Mouse (Mus musculus) heart, adult 2 months (tissue): ENCODE measurements around the gene Glis2. TPM values are rescaled to one million over a fixed set of nuclear protein-coding genes. Genes with fewer than 3 reads are reported as not detected.

Experiments
- DNase-seq, 2 experiments: peaks; one replicate each; pipeline ENCODE4 v3.0.0; 2021
- H3K27ac ChIP-seq: fragments of 200-600 bp; 2 replicates; pipeline ENCODE4 v1.8.1; 2022
- H3K27me3 ChIP-seq: fragments of 200-500 bp; 2 replicates; pipeline ENCODE4 v1.6.1; 2012; ENCODE audit warnings: mild to moderate bottlenecking, low read length, inconsistent platforms, mixed read lengths; ENCODE audit not compliant: control insufficient read depth, insufficient read depth
- H3K36me3 ChIP-seq: fragments of 200-500 bp; 2 replicates; pipeline ENCODE4 v1.6.1; 2012; ENCODE audit warnings: low read length, inconsistent platforms; ENCODE audit not compliant: control insufficient read depth, insufficient read depth
- H3K4me1 ChIP-seq: fragments of 200-500 bp; 2 replicates; pipeline ENCODE4 v1.6.1; 2011; ENCODE audit warnings: low read length; ENCODE audit not compliant: control insufficient read depth, insufficient read depth
- H3K4me3 ChIP-seq: fragments of 200-600 bp; 2 replicates; pipeline ENCODE4 v1.8.1; 2022
- H3K79me2 ChIP-seq: fragments of 200-500 bp; replicated peaks from 2 replicates; pipeline ENCODE4 v1.6.1; 2012; ENCODE audit warnings: mild to moderate bottlenecking, inconsistent platforms, low read length, moderate library complexity, mixed read lengths; ENCODE audit not compliant: control insufficient read depth, insufficient read depth
- H3K9ac ChIP-seq: fragments of 200-500 bp; 2 replicates; pipeline ENCODE4 v1.6.1; 2012; ENCODE audit warnings: low read depth, mild to moderate bottlenecking, control low read depth, inconsistent platforms, low read length, mixed read lengths
- CTCF ChIP-seq: fragments of 200-600 bp; IDR thresholded peaks from 2 replicates; pipeline ENCODE4 v1.8.1; 2022; ENCODE audit warnings: antibody characterized with exemption, mild to moderate bottlenecking, moderate library complexity
- EP300 ChIP-seq: fragments of 200-500 bp; IDR thresholded peaks from 2 replicates; pipeline ENCODE4 v1.6.1; 2011; ENCODE audit warnings: low read depth, low read length, control low read depth; ENCODE audit not compliant: insufficient read depth
- POLR2A ChIP-seq: fragments of 200-500 bp; IDR thresholded peaks from 2 replicates; pipeline ENCODE4 v1.6.1; 2011; ENCODE audit warnings: mild to moderate bottlenecking, low read depth, low read length, control low read depth; ENCODE audit not compliant: insufficient read depth
- WGBS: fragments of 180-500 bp; shearing (Covaris S2); methylation state at CpG from one replicate; pipeline ENCODE4 v1.1.7; 2018; 5-methylcytosine and 5-hydroxymethylcytosine counted together
- intact Hi-C: fragments of 180-260 bp; cut with DNase I; formaldehyde crosslinking; loops from one replicate; pipeline ENCODE4 v1.15.1; 2025
- polyA plus RNA-seq: library from polyadenylated mRNA; depleted of rRNA; stranded (reverse); fragments of >200 nt; gene quantifications from 2 replicates; pipeline ENCODE4 v1.2.3, GENCODE M21; 2012
- total RNA-seq, 2 experiments: library from RNA; stranded (reverse); gene quantifications; 2 replicates each; pipeline ENCODE4 v1.2.3; 2021

Gene Glis2
- total and polyA plus RNA-seq, 3 experiments = 10.0 to 17.3 (median 11.1) TPM

GRCm38 (mm10) chr16:4594814-4595526, 457 bp downstream of the Glis2 start:
- no peaks in the 10 kb centered on the region; the same call in 1 of the 2 replicates for H3K36me3 ChIP-seq
- H3K9ac ChIP-seq = peak overlapping the region; percentile 88
- no peaks in the 10 kb centered on the region for H3K79me2 ChIP-seq
- TF ChIP-seq CTCF (no peak), POLR2A (no peak), EP300 (no peak)
- WGBS = 3% methylated on average over 40 of the region's 52 CpGs
- peak overlapping the region; percentile 75 for H3K4me3 ChIP-seq
- H3K27me3 ChIP-seq = no peaks in the 10 kb centered on the region
- peak overlapping the region; percentile 84 for H3K27ac ChIP-seq
- no peak for DNase-seq
- intact Hi-C loops = loop anchor here (1.0 to 2.0 kb wide), 2 partner anchors 9 to 36 kb away; partner anchors contain the start of gene Tfap4
- peaks cover 2% of the 10 kb centered on the region for H3K4me1 ChIP-seq

GRCm38 (mm10) chr16:4595527-4595963, 1.0 kb downstream of the Glis2 start:
- WGBS = 37% methylated on average over 5 of the region's 5 CpGs
- Histone ChIP-seq H3K4me3 (peak overlapping the region; percentile 75), H3K27ac (peak overlapping the region; percentile 84)

GRCm38 (mm10) chr16:4596141-4596728, 1.7 kb downstream of the Glis2 start:
- H3K27ac ChIP-seq = peak overlapping the region; percentile 84
- WGBS = 50% methylated on average over 3 of the region's 3 CpGs
- peak in 1 of 2 experiments; percentile 41 for DNase-seq

More at GRCm38 (mm10) chr16:4595527-4595963, 1.0 kb downstream of the Glis2 start:
- peaks cover 2% of the 10 kb centered on the region for H3K4me1 ChIP-seq
- no peaks in the 10 kb centered on the region for H3K27me3 ChIP-seq
- peak; percentile 70 to 74 for DNase-seq
- no peaks in the 10 kb centered on the region for H3K79me2 ChIP-seq
- no peaks in the 10 kb centered on the region; the same call in 1 of the 2 replicates for H3K36me3 ChIP-seq
- intact Hi-C loops = loop anchor here (2.0 kb wide), 1 partner anchor 37 kb away; the partner anchor contains the start of gene Tfap4
- TF ChIP-seq EP300 (no peak), CTCF (no peak), POLR2A (no peak)
- peak overlapping the region; percentile 88 for H3K9ac ChIP-seq

GRCm38 (mm10) chr16:4596836-4597235, 2.3 kb downstream of the Glis2 start:
- no peak for DNase-seq
- H3K4me1 ChIP-seq = peaks cover 2% of the 10 kb centered on the region
- TF ChIP-seq CTCF (no peak), POLR2A (no peak), EP300 (no peak)
- no peak overlapping the region; the same call in 1 of the 2 replicates for H3K27ac ChIP-seq
- no peak overlapping the region for H3K9ac ChIP-seq
- intact Hi-C loops = no loop called here
- WGBS = 39% methylated on average over 2 of the region's 2 CpGs
- no peaks in the 10 kb centered on the region for H3K27me3 ChIP-seq
- H3K79me2 ChIP-seq = no peaks in the 10 kb centered on the region
- no peak overlapping the region for H3K4me3 ChIP-seq
- no peaks in the 10 kb centered on the region; the same call in 1 of the 2 replicates for H3K36me3 ChIP-seq

More at GRCm38 (mm10) chr16:4596141-4596728, 1.7 kb downstream of the Glis2 start:
- H3K79me2 ChIP-seq = no peaks in the 10 kb centered on the region
- no peaks in the 10 kb centered on the region; the same call in 1 of the 2 replicates for H3K36me3 ChIP-seq
- intact Hi-C loops = no loop called here
- H3K4me1 ChIP-seq = peaks cover 2% of the 10 kb centered on the region
- H3K4me3 ChIP-seq = peak overlapping the region; percentile 75; the same call in 1 of the 2 replicates
- no peak for TF ChIP-seq POLR2A
- no peak for TF ChIP-seq EP300
- TF ChIP-seq CTCF = no peak
- peak overlapping the region; percentile 88 for H3K9ac ChIP-seq
- H3K27me3 ChIP-seq = no peaks in the 10 kb centered on the region

- intact Hi-C loops = no loop called here
- DNase-seq = no peak
- Histone ChIP-seq H3K36me3 (no peaks in the 10 kb centered on the region; the same call in 1 of the 2 replicates), H3K27ac (no peak overlapping the region), H3K9ac (no peak overlapping the region), H3K4me3 (no peak overlapping the region), H3K27me3 (no peaks in the 10 kb centered on the region), H3K4me1 (peaks cover 2% of the 10 kb centered on the region), H3K79me2 (no peaks in the 10 kb centered on the region)
- TF ChIP-seq EP300 (0 out of 2 replicates have a peak, but pooled peaks have one; percentile 20), CTCF (no peak), POLR2A (no peak)
- WGBS = 66% methylated on average over 7 of the region's 7 CpGs
Observed at GRCm38 (mm10) chr16:4597296-4597695, 2.8 kb downstream of the Glis2 start.

- Histone ChIP-seq H3K4me1 (peaks cover 5% of the 10 kb centered on the region), H3K27me3 (no peaks in the 10 kb centered on the region), H3K36me3 (no peaks in the 10 kb centered on the region), H3K27ac (no peak overlapping the region), H3K4me3 (no peak overlapping the region), H3K9ac (no peak overlapping the region), H3K79me2 (no peaks in the 10 kb centered on the region)
- DNase-seq = no peak
- no peak for TF ChIP-seq EP300
- 79% methylated on average over 5 of the region's 5 CpGs for WGBS
- intact Hi-C loops = no loop called here
Observed at GRCm38 (mm10) chr16:4598041-4598440, 3.5 kb downstream of the Glis2 start.
